Mouse (Mus musculus) megakaryocyte, embryonic 14.5 days (primary cell): ENCODE measurements around the gene Mettl16.

ENCODE experiments used
- FLI1 ChIP-seq: IDR thresholded peaks from 2 replicates; pipeline ENCODE4 v1.6.1; 2012; ENCODE audit warnings: low read length, inconsistent platforms, mixed read lengths
- GATA1 ChIP-seq: IDR thresholded peaks from 3 replicates; pipeline ENCODE4 v1.6.1; 2012; ENCODE audit warnings: mixed read lengths, low read length, inconsistent platforms, borderline replicate concordance

- TF ChIP-seq GATA1 (no peak), FLI1 (no peak)
These were observed 96.6 kb downstream of the Mettl16 start for GRCm38 (mm10) chr11:74867181-74867580.
